Mouse (Mus musculus): ENCODE results near the gene P2ry6. TPM values are rescaled to one million over a fixed set of nuclear protein-coding genes. Genes with fewer than 3 reads are reported as not detected.

Gene P2ry6
- polyA plus RNA-seq, 1 experiment from 2014 or later, result 3.6 TPM

- H3K4me3 ChIP-seq (ENCODE audit: low read length), result no peak overlapping the region
- H3K9me3 ChIP-seq (ENCODE audit: control insufficient read depth, low read length), result no peaks in the 10 kb centered on the region
- no peak overlapping the region for H3K27ac ChIP-seq (ENCODE audit: low read depth, low read length)
- H3K36me3 ChIP-seq (ENCODE audit: control insufficient read depth, insufficient read depth, low read length), result no peaks in the 10 kb centered on the region
- no peak overlapping the region for H3K9ac ChIP-seq (ENCODE audit: low read depth, low read length)
- no peak overlapping the region for H3K4me2 ChIP-seq (replicated peaks; ENCODE audit: low read depth, low read length)
- H3K4me1 ChIP-seq (ENCODE audit: control insufficient read depth, insufficient read depth, low read length), result no peaks in the 10 kb centered on the region
- no peaks in the 10 kb centered on the region for H3K27me3 ChIP-seq (ENCODE audit: control insufficient read depth, insufficient read depth, low read length)
- WGBS, result 36% methylated on average over 5 of the region's 5 CpGs
- no peak for ATAC-seq (ENCODE audit: low FRiP score, low TSS enrichment)
Measured at GRCm38 (mm10) chr7:100941169-100941568, 33.3 kb downstream of the P2ry6 start.

GRCm38 (mm10) chr7:100938106-100938505 lies 36.3 kb downstream of the P2ry6 start:
- H3K27ac ChIP-seq (ENCODE audit: low read depth, low read length), result no peak overlapping the region
- H3K9ac ChIP-seq (ENCODE audit: low read depth, low read length), result no peak overlapping the region
- no peak overlapping the region for H3K4me3 ChIP-seq (ENCODE audit: low read length)
- ATAC-seq (ENCODE audit: low FRiP score, low TSS enrichment), result no peak
- no peak overlapping the region for H3K4me2 ChIP-seq (replicated peaks; ENCODE audit: low read depth, low read length)
- no peaks in the 10 kb centered on the region for H3K9me3 ChIP-seq (ENCODE audit: control insufficient read depth, low read length)
- no peaks in the 10 kb centered on the region for H3K27me3 ChIP-seq (ENCODE audit: control insufficient read depth, insufficient read depth, low read length)
- no peaks in the 10 kb centered on the region for H3K4me1 ChIP-seq (ENCODE audit: control insufficient read depth, insufficient read depth, low read length)
- 87% methylated on average over 16 of the region's 16 CpGs for WGBS
- no peaks in the 10 kb centered on the region for H3K36me3 ChIP-seq (ENCODE audit: control insufficient read depth, insufficient read depth, low read length)

DNA sequence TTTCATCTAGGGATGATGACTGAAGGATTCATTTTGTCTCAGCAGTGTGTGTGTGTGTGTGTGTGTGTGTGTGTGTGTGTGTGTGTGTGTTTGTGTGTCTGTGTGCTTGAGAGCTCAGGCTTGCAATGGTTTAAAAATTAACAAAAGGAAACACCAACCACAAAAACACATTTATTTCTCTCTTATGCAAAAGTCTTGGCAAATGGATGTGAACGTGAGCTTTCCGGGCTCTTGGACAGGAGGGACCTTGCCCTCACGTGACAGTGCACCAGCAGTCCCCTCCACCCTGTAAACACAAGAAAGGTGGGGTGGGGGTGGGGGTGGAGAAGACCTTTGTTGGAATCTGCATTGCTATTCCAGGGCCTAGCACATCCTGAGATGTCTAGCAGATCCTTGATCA lies 37.0 kb downstream of the P2ry6 start:
- Histone ChIP-seq H3K9me3 (ENCODE audit: control insufficient read depth, low read length) (no peaks in the 10 kb centered on the region), H3K27me3 (ENCODE audit: control insufficient read depth, insufficient read depth, low read length) (no peaks in the 10 kb centered on the region), H3K4me3 (ENCODE audit: low read length) (no peak overlapping the region), H3K36me3 (ENCODE audit: control insufficient read depth, insufficient read depth, low read length) (no peaks in the 10 kb centered on the region), H3K9ac (ENCODE audit: low read depth, low read length) (no peak overlapping the region), H3K4me2 (replicated peaks; ENCODE audit: low read depth, low read length) (no peak overlapping the region), H3K4me1 (ENCODE audit: control insufficient read depth, insufficient read depth, low read length) (0 out of 2 replicates have a peak, but pooled peaks cover 3% of the 10 kb centered on the region), H3K27ac (ENCODE audit: low read depth, low read length) (no peak overlapping the region)
- whole genome bisulfite sequencing, result 64% methylated on average over 3 of the region's 3 CpGs
- ATAC-seq (ENCODE audit: low FRiP score, low TSS enrichment), result no peak

DNA sequence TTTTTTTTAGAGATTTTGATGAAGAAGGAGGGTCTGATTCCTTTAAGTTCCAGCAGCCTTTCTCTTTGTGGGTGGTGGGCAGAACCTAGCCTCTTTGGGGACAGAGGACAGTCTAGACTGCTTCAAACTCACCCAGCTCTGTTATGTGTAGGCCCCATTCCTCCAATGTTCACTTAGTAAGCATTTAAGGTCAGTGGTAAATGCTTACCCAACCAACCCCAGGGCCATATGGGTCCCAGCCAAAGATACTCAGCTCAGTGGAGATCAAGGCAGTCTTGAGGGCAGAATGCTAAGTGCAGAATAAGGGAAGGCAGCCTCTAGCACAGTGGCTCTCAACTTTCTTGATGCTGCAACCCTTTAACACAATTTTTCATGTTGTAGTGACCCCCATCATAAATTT lies 40.9 kb downstream of the P2ry6 start:
- Histone ChIP-seq H3K4me1 (ENCODE audit: control insufficient read depth, insufficient read depth, low read length) (peaks cover 23% of the 10 kb centered on the region), H3K27ac (ENCODE audit: low read depth, low read length) (no peak overlapping the region), H3K4me2 (replicated peaks; ENCODE audit: low read depth, low read length) (no peak overlapping the region), H3K9me3 (ENCODE audit: control insufficient read depth, low read length) (no peaks in the 10 kb centered on the region), H3K27me3 (ENCODE audit: control insufficient read depth, insufficient read depth, low read length) (no peaks in the 10 kb centered on the region), H3K4me3 (ENCODE audit: low read length) (no peak overlapping the region), H3K9ac (ENCODE audit: low read depth, low read length) (no peak overlapping the region), H3K36me3 (ENCODE audit: control insufficient read depth, insufficient read depth, low read length) (peaks cover 9% of the 10 kb centered on the region; the same call in 1 of the 2 replicates)
- no peak for ATAC-seq (ENCODE audit: low FRiP score, low TSS enrichment)

GRCm38 (mm10) chr7:100932481-100933007 lies 41.9 kb downstream of the P2ry6 start:
- H3K9me3 ChIP-seq (ENCODE audit: control insufficient read depth, low read length), result no peaks in the 10 kb centered on the region
- WGBS, result under 1% methylated on average over 27 of the region's 27 CpGs

GRCm38 (mm10) chr7:100931926-100932480 lies 42.4 kb downstream of the P2ry6 start, which contains the start of gene Arhgef17:
Gene Arhgef17 (minus strand): TSS chr7:100932107.
- peak within 1 kb of the TSS; percentile 100 for H3K27ac ChIP-seq (ENCODE audit: low read depth, low read length)
- peak; percentile 82 for ATAC-seq (ENCODE audit: low FRiP score, low TSS enrichment)
- peak within 1 kb of the TSS; percentile 87 for H3K4me3 ChIP-seq (ENCODE audit: low read length)
- peaks cover 38% of the 10 kb centered on the region for H3K4me1 ChIP-seq (ENCODE audit: control insufficient read depth, insufficient read depth, low read length)
- peak within 1 kb of the TSS; percentile 95 for H3K4me2 ChIP-seq (replicated peaks; ENCODE audit: low read depth, low read length)
- WGBS, result under 1% methylated on average over 32 of the region's 35 CpGs
- H3K27me3 ChIP-seq (ENCODE audit: control insufficient read depth, insufficient read depth, low read length), result no peaks in the 10 kb centered on the region
- peaks cover 11% of the 10 kb centered on the region; the same call in 1 of the 2 replicates for H3K36me3 ChIP-seq (ENCODE audit: control insufficient read depth, insufficient read depth, low read length)
- H3K9ac ChIP-seq (ENCODE audit: low read depth, low read length), result peak within 1 kb of the TSS; percentile 95
- H3K9me3 ChIP-seq (ENCODE audit: control insufficient read depth, low read length), result no peaks in the 10 kb centered on the region

More at GRCm38 (mm10) chr7:100932481-100933007, 41.9 kb downstream of the P2ry6 start:
- peaks cover 9% of the 10 kb centered on the region; the same call in 1 of the 2 replicates for H3K36me3 ChIP-seq (ENCODE audit: control insufficient read depth, insufficient read depth, low read length)
- peak overlapping the region; percentile 87 for H3K4me3 ChIP-seq (ENCODE audit: low read length)
- H3K27me3 ChIP-seq (ENCODE audit: control insufficient read depth, insufficient read depth, low read length), result no peaks in the 10 kb centered on the region
- peak overlapping the region; percentile 100 for H3K27ac ChIP-seq (ENCODE audit: low read depth, low read length)
- peak overlapping the region; percentile 95; the same call in 1 of the 2 replicates for H3K9ac ChIP-seq (ENCODE audit: low read depth, low read length)
- peaks cover 33% of the 10 kb centered on the region for H3K4me1 ChIP-seq (ENCODE audit: control insufficient read depth, insufficient read depth, low read length)
- ATAC-seq (ENCODE audit: low FRiP score, low TSS enrichment), result peak; percentile 92
- H3K4me2 ChIP-seq (replicated peaks; ENCODE audit: low read depth, low read length), result peak overlapping the region; percentile 95

- H3K9ac ChIP-seq (ENCODE audit: low read depth, low read length), result peak overlapping the region; percentile 95
- peaks cover 44% of the 10 kb centered on the region for H3K4me1 ChIP-seq (ENCODE audit: control insufficient read depth, insufficient read depth, low read length)
- peak; percentile 21 for ATAC-seq (ENCODE audit: low FRiP score, low TSS enrichment)
- peak overlapping the region; percentile 95 for H3K4me2 ChIP-seq (replicated peaks; ENCODE audit: low read depth, low read length)
- peak overlapping the region; percentile 100 for H3K27ac ChIP-seq (ENCODE audit: low read depth, low read length)
- peaks cover 12% of the 10 kb centered on the region; the same call in 1 of the 2 replicates for H3K36me3 ChIP-seq (ENCODE audit: control insufficient read depth, insufficient read depth, low read length)
- under 1% methylated on average over 50 of the region's 73 CpGs for WGBS
- peak overlapping the region; percentile 87 for H3K4me3 ChIP-seq (ENCODE audit: low read length)
- no peaks in the 10 kb centered on the region for H3K9me3 ChIP-seq (ENCODE audit: control insufficient read depth, low read length)
- no peaks in the 10 kb centered on the region for H3K27me3 ChIP-seq (ENCODE audit: control insufficient read depth, insufficient read depth, low read length)
Measured at GRCm38 (mm10) chr7:100931316-100931925, 43.0 kb downstream of the P2ry6 start.

- Histone ChIP-seq H3K4me1 (ENCODE audit: control insufficient read depth, insufficient read depth, low read length) (peaks cover 51% of the 10 kb centered on the region), H3K4me3 (ENCODE audit: low read length) (peak overlapping the region; percentile 87), H3K9ac (ENCODE audit: low read depth, low read length) (peak overlapping the region; percentile 95), H3K9me3 (ENCODE audit: control insufficient read depth, low read length) (no peaks in the 10 kb centered on the region), H3K36me3 (ENCODE audit: control insufficient read depth, insufficient read depth, low read length) (peaks cover 12% of the 10 kb centered on the region; the same call in 1 of the 2 replicates), H3K27ac (ENCODE audit: low read depth, low read length) (peak overlapping the region; percentile 100), H3K27me3 (ENCODE audit: control insufficient read depth, insufficient read depth, low read length) (no peaks in the 10 kb centered on the region), H3K4me2 (replicated peaks; ENCODE audit: low read depth, low read length) (peak overlapping the region; percentile 95)
- WGBS, result 3% methylated on average over 50 of the region's 53 CpGs
- ATAC-seq (ENCODE audit: low FRiP score, low TSS enrichment), result no peak
Measured at GRCm38 (mm10) chr7:100930619-100931315, 43.7 kb downstream of the P2ry6 start.

Data from kidney, embryonic 14.5 days (tissue).